Mouse (Mus musculus) spleen, adult 2 months (tissue): Measurements from ENCODE around the gene Srr. TPM values are rescaled to one million over a fixed set of nuclear protein-coding genes. Genes with fewer than 3 reads are reported as not detected.

Experiments used
- DNase-seq, 2 experiments: peaks; one replicate each; pipeline versions ENCODE4 v3.0.0 to v3.0.0-alpha.2; 2012 to 2021; ENCODE audit warnings: low spot score in 2 of 2, low read depth in 1 of 2
- H3K27ac ChIP-seq: fragments of 200-500 bp; 2 replicates; pipeline ENCODE4 v1.5.1; 2012; ENCODE audit warnings: low read length, inconsistent platforms; ENCODE audit not compliant: insufficient read depth
- H3K27me3 ChIP-seq: fragments of 200-500 bp; 2 replicates; pipeline ENCODE4 v1.6.1; 2012; ENCODE audit warnings: mild to moderate bottlenecking, moderate library complexity, low read length, inconsistent platforms; ENCODE audit not compliant: control insufficient read depth, insufficient read depth
- H3K36me3 ChIP-seq: fragments of 200-500 bp; 2 replicates; pipeline ENCODE4 v1.6.1; 2012; ENCODE audit warnings: mild to moderate bottlenecking, low read length, inconsistent platforms; ENCODE audit not compliant: control insufficient read depth, insufficient read depth
- H3K4me1 ChIP-seq: fragments of 200-500 bp; 2 replicates; pipeline ENCODE4 v1.6.1; 2011; ENCODE audit warnings: inconsistent platforms; ENCODE audit not compliant: control insufficient read depth, insufficient read depth, insufficient read length
- H3K4me3 ChIP-seq: fragments of 200-500 bp; 2 replicates; pipeline ENCODE4 v1.5.1; 2011; ENCODE audit warnings: mild to moderate bottlenecking, inconsistent platforms; ENCODE audit not compliant: insufficient read depth, insufficient read length; ENCODE audit errors: extremely low read depth
- CTCF ChIP-seq: fragments of 200-500 bp; IDR thresholded peaks from 2 replicates; pipeline ENCODE4 v1.5.1; 2011; ENCODE audit warnings: mild to moderate bottlenecking, inconsistent platforms; ENCODE audit not compliant: insufficient read depth, insufficient read length, insufficient replicate concordance; ENCODE audit errors: extremely low read depth
- POLR2A ChIP-seq: fragments of 200-500 bp; IDR thresholded peaks from 2 replicates; pipeline ENCODE4 v1.6.1; 2011; ENCODE audit warnings: low read depth, low read length, inconsistent platforms
- WGBS: fragments of 180-500 bp; shearing (Covaris S2); methylation state at CpG from one replicate; pipeline ENCODE4 v1.1.7; 2018; 5-methylcytosine and 5-hydroxymethylcytosine counted together
- polyA plus RNA-seq: library from polyadenylated mRNA; depleted of rRNA; stranded (reverse); fragments of >200 nt; gene quantifications from 2 replicates; pipeline ENCODE4 v1.2.3, GENCODE M21; 2012

Gene Srr
- polyA plus RNA-seq, 1 experiment = 3.0 TPM

GRCm38 (mm10) chr11:74929111-74929510, 3.4 kb upstream of the Srr start:
- H3K27me3 ChIP-seq = no peaks in the 10 kb centered on the region
- 90% methylated on average over 4 of the region's 4 CpGs for WGBS
- TF ChIP-seq CTCF (no peak), POLR2A (no peak)
- DNase-seq = no peak
- no peak overlapping the region for H3K27ac ChIP-seq
- peaks cover 13% of the 10 kb centered on the region for H3K36me3 ChIP-seq
- H3K4me3 ChIP-seq = no peak overlapping the region
- H3K4me1 ChIP-seq = peaks cover 2% of the 10 kb centered on the region; the same call in 1 of the 2 replicates

GRCm38 (mm10) chr11:74927236-74927725, 1.5 kb upstream of the Srr start:
- H3K4me3 ChIP-seq = no peak overlapping the region; the same call in 1 of the 2 replicates
- DNase-seq = no peak

GRCm38 (mm10) chr11:74926388-74927005, 749 bp upstream of the Srr start:
- H3K27ac ChIP-seq = peak overlapping the region; percentile 92
- H3K27me3 ChIP-seq = no peaks in the 10 kb centered on the region
- peak in 1 of 2 experiments; percentile 36 for DNase-seq
- TF ChIP-seq CTCF (no peak), POLR2A (no peak)
- peaks cover 2% of the 10 kb centered on the region; the same call in 1 of the 2 replicates for H3K4me1 ChIP-seq
- peak overlapping the region; percentile 75 for H3K4me3 ChIP-seq
- peaks cover 4% of the 10 kb centered on the region for H3K36me3 ChIP-seq
- 1% methylated on average over 11 of the region's 11 CpGs for WGBS

More at GRCm38 (mm10) chr11:74927236-74927725, 1.5 kb upstream of the Srr start:
- TF ChIP-seq CTCF (no peak), POLR2A (no peak)
- WGBS = 64% methylated on average over 2 of the region's 2 CpGs
- Histone ChIP-seq H3K27me3 (no peaks in the 10 kb centered on the region), H3K27ac (no peak overlapping the region), H3K4me1 (peaks cover 2% of the 10 kb centered on the region; the same call in 1 of the 2 replicates), H3K36me3 (peaks cover 4% of the 10 kb centered on the region)

GRCm38 (mm10) chr11:74924149-74924548, 1.6 kb downstream of the Srr start:
- Histone ChIP-seq H3K4me3 (no peak overlapping the region), H3K27ac (no peak overlapping the region), H3K27me3 (no peaks in the 10 kb centered on the region), H3K4me1 (peaks cover 2% of the 10 kb centered on the region; the same call in 1 of the 2 replicates), H3K36me3 (peaks cover 3% of the 10 kb centered on the region)
- WGBS = 66% methylated on average over 4 of the region's 4 CpGs
- TF ChIP-seq POLR2A = no peak
- TF ChIP-seq CTCF = peak; percentile 17; the same call in 1 of the 2 replicates
- DNase-seq = peak; percentile 8 to 31

GRCm38 (mm10) chr11:74919249-74919648, 6.5 kb downstream of the Srr start:
- Histone ChIP-seq H3K4me3 (no peak overlapping the region), H3K36me3 (peaks cover 4% of the 10 kb centered on the region), H3K27ac (no peak overlapping the region), H3K27me3 (no peaks in the 10 kb centered on the region), H3K4me1 (no peaks in the 10 kb centered on the region)
- 88% methylated on average over 6 of the region's 6 CpGs for WGBS
- no peak for DNase-seq
- no peak for TF ChIP-seq POLR2A

GRCm38 (mm10) chr11:74912492-74912891, 13.3 kb downstream of the Srr start:
- Histone ChIP-seq H3K27ac (no peak overlapping the region), H3K36me3 (peaks cover 20% of the 10 kb centered on the region), H3K4me3 (no peak overlapping the region), H3K27me3 (no peaks in the 10 kb centered on the region), H3K4me1 (no peaks in the 10 kb centered on the region)
- WGBS = 82% methylated on average over 3 of the region's 3 CpGs
- DNase-seq = no peak
- TF ChIP-seq POLR2A (no peak), CTCF (no peak)

GRCm38 (mm10) chr11:74909978-74910377, 15.8 kb downstream of the Srr start:
- no peak for DNase-seq
- TF ChIP-seq CTCF (no peak), POLR2A (no peak)
- Histone ChIP-seq H3K27ac (no peak overlapping the region), H3K36me3 (peaks cover 41% of the 10 kb centered on the region), H3K4me3 (no peak overlapping the region), H3K4me1 (no peaks in the 10 kb centered on the region), H3K27me3 (no peaks in the 10 kb centered on the region)
- 89% methylated on average over 4 of the region's 4 CpGs for WGBS
